Mouse (Mus musculus) central nervous system, embryonic 18 days (tissue): ENCODE results near the gene Rbm24. TPM values are rescaled to one million over a fixed set of nuclear protein-coding genes. Genes with fewer than 3 reads are reported as not detected.

Experiments used
- polyA plus RNA-seq: library from polyadenylated mRNA; depleted of rRNA; stranded (reverse); fragments of >200 nt; gene quantifications from 2 replicates; pipeline ENCODE4 v1.2.3, GENCODE M21; 2012; rRNA removed

The Rbm24 gene
- 15.6 and 18.2 TPM in 2 replicates for polyA plus RNA-seq

DNA sequence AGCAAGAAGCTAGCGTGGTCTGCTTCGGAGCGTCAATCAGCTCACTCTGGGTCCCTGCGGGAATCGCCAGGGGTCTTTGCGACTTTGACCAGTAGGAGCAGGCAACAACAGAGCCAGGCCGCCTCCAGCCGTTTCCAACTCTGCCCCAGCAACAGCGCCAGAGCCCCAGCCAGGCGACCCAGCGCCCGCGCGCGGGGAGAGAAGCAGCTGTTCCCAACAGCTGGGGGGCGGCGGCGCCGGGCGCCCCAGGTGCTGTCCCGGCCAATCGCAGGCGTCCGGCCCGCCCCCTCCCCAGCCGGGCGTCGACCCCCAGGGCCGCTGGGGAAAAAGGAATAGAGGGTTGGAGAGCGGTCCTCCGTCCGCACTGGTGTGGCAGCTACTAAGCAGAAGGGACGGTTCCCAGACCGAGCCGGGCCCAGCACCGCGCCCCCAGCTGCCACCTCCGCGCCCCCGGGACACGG is at the start of gene Rbm24:
Gene Rbm24, plus strand, starts transcription at position 294 of the 461 bp plus-strand sequence.

Other genes starting within 250 kb of the Rbm24 start
- 0.05 and 0.16 TPM in 2 replicates for gene Stmnd1, start 144.7 kb upstream of the Rbm24 start, polyA plus RNA-seq
- gene Cap2, start 83.4 kb downstream of the Rbm24 start, polyA plus RNA-seq, result 21.7 and 22.6 TPM in 2 replicates